Comparison of ENCODE assay signal across 18 mouse cellular contexts in genomic region chr1:94671641-94672040, GRCm38 (mm10).
DNase-seq lines count a peak whose midpoint lies in the region; ATAC-seq and TF ChIP-seq lines count a peak whose summit lies in the region.
"Had no signal": no experiment of that assay in that cellular context is flagged by ENCODE, and none has a peak within 500 bp of the region (broad histone marks: within the 10 kb centered on the region; RNA-seq: fewer than 3 reads in every experiment).

No protein-coding gene starts in this region.

- TF ChIP-seq CTCF in brain, embryonic 14.5 days (IDR thresholded peaks at IDR 0.05; ENCODE audit: borderline replicate concordance, extremely low read depth, insufficient read depth, insufficient read length) = no peak

- H3K4me2 ChIP-seq in forebrain, embryonic 14.5 days (ENCODE audit: low read length) = no peak overlapping the region
- H3K4me2 ChIP-seq in forebrain, embryonic 12.5 days = no peak overlapping the region
- no peak overlapping the region for H3K4me2 ChIP-seq in neural tube, embryonic 15.5 days
- H3K4me2 ChIP-seq: embryonic facial prominence, embryonic 13.5 days; heart, embryonic 12.5 days; hindbrain, embryonic 14.5 days; intestine, embryonic 15.5 days had no signal

- no peaks in the 10 kb centered on the region for H3K4me1 ChIP-seq in forebrain, embryonic 14.5 days (ENCODE audit: control insufficient read depth, insufficient read depth, low read length)
- H3K4me1 ChIP-seq in forebrain, embryonic 12.5 days = no peaks in the 10 kb centered on the region
- H3K4me1 ChIP-seq in neural tube, embryonic 15.5 days = no peaks in the 10 kb centered on the region
- H3K4me1 ChIP-seq: embryonic facial prominence, embryonic 13.5 days; heart, embryonic 12.5 days; hindbrain, embryonic 10.5 days; intestine, embryonic 15.5 days had no signal

- no peak for TF ChIP-seq POLR2A in brain, embryonic 14.5 days (IDR thresholded peaks at IDR 0.05; ENCODE audit: borderline replicate concordance, extremely low read depth, insufficient read depth, insufficient read length, poor library complexity, severe bottlenecking)

- H3K27ac ChIP-seq in forebrain, embryonic 14.5 days (ENCODE audit: low read depth, low read length) = no peak overlapping the region
- H3K27ac ChIP-seq in forebrain, embryonic 12.5 days = no peak overlapping the region
- no peak overlapping the region for H3K27ac ChIP-seq in neural tube, embryonic 15.5 days (replicated peaks)
- H3K27ac ChIP-seq: embryonic facial prominence, embryonic 13.5 days; gastrocnemius, adult 2 months; hindbrain, embryonic 10.5 days; hindbrain, embryonic 14.5 days; intestine, embryonic 15.5 days had no signal

- no peaks in the 10 kb centered on the region for H3K36me3 ChIP-seq in forebrain, embryonic 14.5 days (ENCODE audit: control insufficient read depth, insufficient read depth, low read length)
- H3K36me3 ChIP-seq in forebrain, embryonic 12.5 days (replicated peaks) = no peaks in the 10 kb centered on the region
- no peaks in the 10 kb centered on the region for H3K36me3 ChIP-seq in neural tube, embryonic 15.5 days
- H3K36me3 ChIP-seq: embryonic facial prominence, embryonic 13.5 days; heart, embryonic 12.5 days; hindbrain, embryonic 10.5 days; intestine, embryonic 15.5 days had no signal

- peak; percentile 56 for DNase-seq in forebrain, embryonic 14.5 days (ENCODE audit: low spot score)
- peak; percentile 2 to 11 for DNase-seq in layer of hippocampus, adult 8-10 months (ENCODE audit: low spot score in 2 of 2)
- no peak for DNase-seq in layer of hippocampus, postnatal 25 days (ENCODE audit: extremely low spot score in 1 of 2, low spot score in 1 of 2)
- DNase-seq in brain, embryonic 14.5 days (ENCODE audit: low read depth) = peak; percentile 69
- DNase-seq in telencephalon, adult 2 months (ENCODE audit: low read depth, low spot score) = peak; percentile 28
- DNase-seq: adrenal gland, postnatal 25 days; cerebellum, adult 18-20 months; cerebellum, adult 9-11 months; cerebellum, postnatal 36 days; gastrocnemius, adult 2 months; gastrocnemius, postnatal 25 days had no signal

- H3K4me3 ChIP-seq in forebrain, embryonic 14.5 days (ENCODE audit: low read depth, low read length) = no peak overlapping the region
- no peak overlapping the region for H3K4me3 ChIP-seq in forebrain, embryonic 12.5 days (replicated peaks)
- no peak overlapping the region for H3K4me3 ChIP-seq in neural tube, embryonic 15.5 days (replicated peaks)
- H3K4me3 ChIP-seq: embryonic facial prominence, embryonic 13.5 days; gastrocnemius, adult 2 months; heart, embryonic 12.5 days; hindbrain, embryonic 10.5 days; intestine, embryonic 15.5 days had no signal

- H3K27me3 ChIP-seq in forebrain, embryonic 14.5 days (replicated peaks; ENCODE audit: control insufficient read depth, insufficient read depth, low read length) = no peaks in the 10 kb centered on the region
- H3K27me3 ChIP-seq in forebrain, embryonic 12.5 days = no peaks in the 10 kb centered on the region
- H3K27me3 ChIP-seq in neural tube, embryonic 15.5 days (replicated peaks) = no peaks in the 10 kb centered on the region
- H3K27me3 ChIP-seq: embryonic facial prominence, embryonic 13.5 days; heart, embryonic 12.5 days; intestine, embryonic 15.5 days had no signal

- WGBS in forebrain, embryonic 14.5 days = 43% methylated on average over 4 of the region's 4 CpGs
- WGBS in forebrain, embryonic 12.5 days = 68% methylated on average over 4 of the region's 4 CpGs
- WGBS in neural tube, embryonic 15.5 days = 74% methylated on average over 4 of the region's 4 CpGs

- ATAC-seq in forebrain, embryonic 14.5 days = peak; percentile 70; the same call in 1 of the 2 replicates
- no peak for ATAC-seq in forebrain, embryonic 12.5 days (ENCODE audit: low FRiP score)
- ATAC-seq in neural tube, embryonic 15.5 days (ENCODE audit: low FRiP score) = no peak
- ATAC-seq: intestine, embryonic 15.5 days had no signal

- H3K9ac ChIP-seq in forebrain, embryonic 14.5 days (ENCODE audit: low read length) = no peak overlapping the region
- no peak overlapping the region for H3K9ac ChIP-seq in forebrain, embryonic 12.5 days
- no peak overlapping the region for H3K9ac ChIP-seq in neural tube, embryonic 15.5 days (replicated peaks)
- H3K9ac ChIP-seq: embryonic facial prominence, embryonic 13.5 days; heart, embryonic 12.5 days; hindbrain, embryonic 14.5 days; intestine, embryonic 15.5 days had no signal

- H3K9me3 ChIP-seq in forebrain, embryonic 14.5 days (replicated peaks; ENCODE audit: control insufficient read depth, low read length) = no peaks in the 10 kb centered on the region
- no peaks in the 10 kb centered on the region for H3K9me3 ChIP-seq in forebrain, embryonic 12.5 days
- no peaks in the 10 kb centered on the region for H3K9me3 ChIP-seq in neural tube, embryonic 15.5 days (replicated peaks)
- H3K9me3 ChIP-seq: embryonic facial prominence, embryonic 13.5 days; heart, embryonic 12.5 days; hindbrain, embryonic 10.5 days; intestine, embryonic 15.5 days had no signal

Comparison
In these comparisons a context has a peak if more than half of its experiments do, and no peak if none do; other contexts are left out.
1. DNase-seq: peak in forebrain, embryonic 14.5 days (single experiment), layer of hippocampus, adult 8-10 months (2 of 2), brain, embryonic 14.5 days (single experiment) and telencephalon, adult 2 months (single experiment); none in layer of hippocampus, postnatal 25 days (0 of 2).